Mouse (Mus musculus) liver, embryonic 14.5 days (tissue): Measurements from ENCODE around the gene Chd1l.
A peak's percentile ranks its signal among the peaks of the same experiment; 100 is the strongest.

Experiments used
- CTCF ChIP-seq: IDR thresholded peaks from 2 replicates; pipeline ENCODE4 v1.5.1; 2016; ENCODE audit warnings: antibody characterized with exemption, low read depth, control low read depth
- EP300 ChIP-seq: IDR thresholded peaks from 2 replicates; pipeline ENCODE4 v1.6.1; 2016; ENCODE audit warnings: antibody characterized with exemption, low read depth

DNA sequence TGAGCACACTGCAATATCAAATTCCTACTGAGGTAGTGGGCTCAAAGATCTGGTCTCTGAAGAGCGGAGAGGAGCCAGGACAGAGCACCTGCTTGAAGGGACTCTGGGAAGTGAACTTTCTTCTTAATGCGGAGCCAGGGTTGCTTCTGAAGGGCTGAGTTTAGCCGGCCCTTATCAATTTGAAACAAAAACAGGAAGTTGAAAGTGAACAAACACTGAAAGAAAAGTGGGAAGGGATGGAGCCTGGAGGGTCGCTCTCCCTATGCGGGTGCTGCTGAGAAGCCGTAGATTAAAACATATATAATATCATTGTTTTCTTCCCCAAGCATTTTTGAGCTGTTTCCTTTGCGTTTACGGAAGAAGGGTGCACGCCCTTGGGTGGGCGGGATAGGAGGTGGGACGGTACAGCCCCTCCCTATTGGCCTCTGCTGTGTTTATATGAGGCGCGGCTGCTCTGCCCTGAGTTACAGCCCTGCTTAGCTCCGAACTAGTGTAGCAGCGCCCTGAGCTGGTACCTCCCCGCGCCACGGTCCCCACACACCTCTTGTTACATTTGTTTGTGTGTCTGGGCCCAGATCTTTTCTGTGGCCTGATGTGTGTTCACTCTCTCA lies 18.5 kb upstream of the Chd1l start, which contains the start of gene Fmo5:
- TF ChIP-seq CTCF (0 out of 2 replicates have a peak, but pooled peaks have one; percentile 1), EP300 (no peak)
